Mouse (Mus musculus) heart, adult 2 months (tissue): ENCODE measurements around the gene Harbi1. TPM values are rescaled to one million over a fixed set of nuclear protein-coding genes. Genes with fewer than 3 reads are reported as not detected.

Source experiments
- DNase-seq, 2 experiments: peaks; one replicate each; pipeline ENCODE4 v3.0.0; 2021
- H3K27ac ChIP-seq: fragments of 200-600 bp; 2 replicates; pipeline ENCODE4 v1.8.1; 2022
- H3K27me3 ChIP-seq: fragments of 200-500 bp; 2 replicates; pipeline ENCODE4 v1.6.1; 2012; ENCODE audit warnings: mild to moderate bottlenecking, low read length, inconsistent platforms, mixed read lengths; ENCODE audit not compliant: control insufficient read depth, insufficient read depth
- H3K36me3 ChIP-seq: fragments of 200-500 bp; 2 replicates; pipeline ENCODE4 v1.6.1; 2012; ENCODE audit warnings: low read length, inconsistent platforms; ENCODE audit not compliant: control insufficient read depth, insufficient read depth
- H3K4me1 ChIP-seq: fragments of 200-500 bp; 2 replicates; pipeline ENCODE4 v1.6.1; 2011; ENCODE audit warnings: low read length; ENCODE audit not compliant: control insufficient read depth, insufficient read depth
- H3K4me3 ChIP-seq: fragments of 200-600 bp; 2 replicates; pipeline ENCODE4 v1.8.1; 2022
- H3K79me2 ChIP-seq: fragments of 200-500 bp; replicated peaks from 2 replicates; pipeline ENCODE4 v1.6.1; 2012; ENCODE audit warnings: mild to moderate bottlenecking, inconsistent platforms, low read length, moderate library complexity, mixed read lengths; ENCODE audit not compliant: control insufficient read depth, insufficient read depth
- H3K9ac ChIP-seq: fragments of 200-500 bp; 2 replicates; pipeline ENCODE4 v1.6.1; 2012; ENCODE audit warnings: low read depth, mild to moderate bottlenecking, control low read depth, inconsistent platforms, low read length, mixed read lengths
- CTCF ChIP-seq: fragments of 200-600 bp; IDR thresholded peaks from 2 replicates; pipeline ENCODE4 v1.8.1; 2022; ENCODE audit warnings: antibody characterized with exemption, mild to moderate bottlenecking, moderate library complexity
- EP300 ChIP-seq: fragments of 200-500 bp; IDR thresholded peaks from 2 replicates; pipeline ENCODE4 v1.6.1; 2011; ENCODE audit warnings: low read depth, low read length, control low read depth; ENCODE audit not compliant: insufficient read depth
- POLR2A ChIP-seq: fragments of 200-500 bp; IDR thresholded peaks from 2 replicates; pipeline ENCODE4 v1.6.1; 2011; ENCODE audit warnings: mild to moderate bottlenecking, low read depth, low read length, control low read depth; ENCODE audit not compliant: insufficient read depth
- WGBS: fragments of 180-500 bp; shearing (Covaris S2); methylation state at CpG from one replicate; pipeline ENCODE4 v1.1.7; 2018; 5-methylcytosine and 5-hydroxymethylcytosine counted together
- intact Hi-C: fragments of 180-260 bp; cut with DNase I; formaldehyde crosslinking; loops from one replicate; pipeline ENCODE4 v1.15.1; 2025
- long read RNA-seq: library from polyadenylated mRNA; stranded (forward); transcript quantifications from one replicate; pipeline ENCODE4 v2.0.0, GENCODE M21; 2021
- polyA plus RNA-seq: library from polyadenylated mRNA; depleted of rRNA; stranded (reverse); fragments of >200 nt; gene quantifications from 2 replicates; pipeline ENCODE4 v1.2.3, GENCODE M21; 2012; rRNA removed
- total RNA-seq, 2 experiments: library from RNA; stranded (reverse); gene quantifications; 2 replicates each; pipeline ENCODE4 v1.2.3; 2021

Gene Harbi1
- 1 to 10 TPM; 7.1 to 8.5 TPM for total RNA-seq
- 3.2 and 3.9 TPM in 2 replicates for polyA plus RNA-seq
- long read RNA-seq, partial matches to known transcripts, result 1 of 15 reads
- long read RNA-seq, other reads (novel, unspliced or antisense), result 10 of 15 reads

GRCm38 (mm10) chr2:91710272-91711234, at the start of gene Harbi1, which contains the start of gene Atg13:
Gene Harbi1, plus strand, starts transcription at chr2:91710852.
Gene Atg13, minus strand, starts transcription at chr2:91710576.
- intact Hi-C loops, result loop anchor here (1.0 kb wide), 2 partner anchors 20 to 60 kb away; partner anchors contain the start of gene Ambra1
- under 1% methylated on average over 66 of the region's 66 CpGs for WGBS
- Histone ChIP-seq H3K27ac (peak within 1 kb of the TSS; percentile 98), H3K36me3 (peaks cover 5% of the 10 kb centered on the region), H3K27me3 (no peaks in the 10 kb centered on the region), H3K4me1 (peaks cover 4% of the 10 kb centered on the region), H3K79me2 (peaks cover 4% of the 10 kb centered on the region), H3K9ac (peak within 1 kb of the TSS; percentile 76), H3K4me3 (peak within 1 kb of the TSS; percentile 91)
- DNase-seq, result peak; percentile 94 to 95
- TF ChIP-seq CTCF, result no peak
- TF ChIP-seq EP300, result 0 out of 2 replicates have a peak, but pooled peaks have one; percentile 34
- TF ChIP-seq POLR2A, result peak; percentile 85

- H3K4me3 ChIP-seq, result no peak overlapping the region
- WGBS, result 94% methylated on average over 6 of the region's 6 CpGs
- no peaks in the 10 kb centered on the region for H3K36me3 ChIP-seq
- intact Hi-C loops, result no loop called here
- no peak overlapping the region for H3K27ac ChIP-seq
- no peaks in the 10 kb centered on the region for H3K27me3 ChIP-seq
- no peak overlapping the region for H3K9ac ChIP-seq
- H3K79me2 ChIP-seq, result no peaks in the 10 kb centered on the region; the same call in 1 of the 2 replicates
- no peak for DNase-seq
- H3K4me1 ChIP-seq, result no peaks in the 10 kb centered on the region
- no peak for TF ChIP-seq CTCF
- no peak for TF ChIP-seq POLR2A
These were observed 49.7 kb upstream of the Harbi1 start for GRCm38 (mm10) chr2:91660981-91661380.

DNA sequence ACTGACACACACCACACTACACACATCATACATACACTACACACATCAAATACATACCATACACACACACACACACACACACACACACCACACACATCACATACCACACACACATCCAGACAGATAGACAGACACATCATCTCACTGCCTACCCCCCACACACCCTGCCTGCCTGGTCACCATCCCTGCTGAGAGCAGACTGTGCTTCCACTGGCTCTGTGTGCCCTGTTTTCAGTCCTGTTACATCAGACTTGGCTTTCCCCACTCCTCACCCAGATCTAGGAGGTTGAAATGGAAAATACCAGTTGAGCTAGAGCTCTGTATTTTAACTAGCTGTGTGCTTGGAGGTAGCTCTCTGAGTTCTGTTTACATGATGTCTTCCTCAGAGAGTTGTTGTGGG, 45.9 kb upstream of the Harbi1 start:
- TF ChIP-seq EP300, result no peak
- TF ChIP-seq CTCF, result no peak
- no peak for TF ChIP-seq POLR2A

GRCm38 (mm10) chr2:91666386-91666910, 44.2 kb upstream of the Harbi1 start:
- H3K79me2 ChIP-seq, result no peaks in the 10 kb centered on the region; the same call in 1 of the 2 replicates
- H3K36me3 ChIP-seq, result peaks cover 4% of the 10 kb centered on the region; the same call in 1 of the 2 replicates
- no peak for TF ChIP-seq EP300
- no peak for TF ChIP-seq POLR2A
- no peak for TF ChIP-seq CTCF
- intact Hi-C loops, result no loop called here
- peak overlapping the region; percentile 48 for H3K27ac ChIP-seq
- WGBS, result 49% methylated on average over 6 of the region's 6 CpGs
- H3K9ac ChIP-seq, result no peak overlapping the region
- peaks cover 6% of the 10 kb centered on the region for H3K4me1 ChIP-seq
- no peaks in the 10 kb centered on the region for H3K27me3 ChIP-seq
- H3K4me3 ChIP-seq, result no peak overlapping the region
- no peak for DNase-seq

More for the DNA sequence above, 45.9 kb upstream of the Harbi1 start:
- Histone ChIP-seq H3K79me2 (no peaks in the 10 kb centered on the region; the same call in 1 of the 2 replicates), H3K4me3 (no peak overlapping the region), H3K27me3 (no peaks in the 10 kb centered on the region), H3K36me3 (peaks cover 4% of the 10 kb centered on the region; the same call in 1 of the 2 replicates), H3K4me1 (peaks cover 6% of the 10 kb centered on the region), H3K9ac (no peak overlapping the region), H3K27ac (no peak overlapping the region)
- DNase-seq, result no peak
- intact Hi-C loops, result no loop called here

DNA sequence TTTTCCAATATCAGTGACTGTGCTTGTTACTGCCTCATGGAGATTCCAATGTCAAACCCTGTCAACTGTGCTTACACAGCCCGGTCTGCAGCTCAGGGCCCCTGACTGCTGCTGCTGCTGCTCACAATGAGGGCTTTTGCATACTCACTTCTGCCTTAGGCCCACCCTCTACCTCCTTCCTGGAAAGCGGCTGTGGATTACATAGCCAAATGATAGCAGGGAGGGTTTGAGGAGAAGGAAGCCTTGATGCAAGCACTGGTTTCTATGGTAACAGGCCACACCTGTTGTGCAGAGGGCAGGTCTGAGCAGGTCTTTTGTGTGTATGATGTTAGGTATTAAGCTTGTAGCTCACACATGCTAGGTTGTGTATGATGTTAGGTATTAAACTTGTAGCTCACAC, 42.9 kb upstream of the Harbi1 start:
- no peak for TF ChIP-seq EP300
- TF ChIP-seq POLR2A, result no peak
- no peak for TF ChIP-seq CTCF
- intact Hi-C loops, result no loop called here
- WGBS, result 64% methylated on average over 2 of the region's 2 CpGs
- Histone ChIP-seq H3K27ac (no peak overlapping the region), H3K9ac (no peak overlapping the region), H3K36me3 (peaks cover 4% of the 10 kb centered on the region; the same call in 1 of the 2 replicates), H3K4me1 (peaks cover 6% of the 10 kb centered on the region), H3K4me3 (no peak overlapping the region), H3K27me3 (no peaks in the 10 kb centered on the region), H3K79me2 (no peaks in the 10 kb centered on the region; the same call in 1 of the 2 replicates)
- DNase-seq, result no peak
